Mouse (Mus musculus) liver, adult (tissue): ENCODE measurements around the gene Zbtb46.

Experiments used
- GATA4 ChIP-seq: IDR thresholded peaks from 2 replicates; pipeline ENCODE4 v1.6.1; 2014; ENCODE audit warnings: mild to moderate bottlenecking, low read length; ENCODE audit not compliant: insufficient replicate concordance

The Zbtb46 gene

GRCm38 (mm10) chr2:181436246-181436645 is 23.0 kb downstream of the Zbtb46 start:
- TF ChIP-seq GATA4, result no peak

DNA sequence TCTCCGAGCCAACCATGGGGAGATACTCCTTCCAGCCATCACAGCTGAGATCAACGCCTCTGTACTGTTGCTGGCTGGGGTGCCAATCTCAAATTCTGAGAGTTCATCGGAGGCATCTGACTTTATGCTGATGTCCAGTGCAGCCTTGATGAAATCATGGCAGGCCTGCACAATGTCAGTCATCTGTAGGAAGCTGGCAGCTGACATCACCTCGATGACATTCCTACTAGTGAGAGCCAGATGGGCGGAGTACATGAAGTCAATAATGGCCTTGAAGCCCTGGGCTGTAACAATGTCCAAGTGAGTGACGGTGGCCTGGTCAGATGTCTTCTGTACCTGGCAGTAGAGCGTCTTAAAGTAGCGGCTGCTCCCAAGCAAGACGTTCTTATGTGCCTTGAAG is 35.4 kb downstream of the Zbtb46 start:
- no peak for TF ChIP-seq GATA4

DNA sequence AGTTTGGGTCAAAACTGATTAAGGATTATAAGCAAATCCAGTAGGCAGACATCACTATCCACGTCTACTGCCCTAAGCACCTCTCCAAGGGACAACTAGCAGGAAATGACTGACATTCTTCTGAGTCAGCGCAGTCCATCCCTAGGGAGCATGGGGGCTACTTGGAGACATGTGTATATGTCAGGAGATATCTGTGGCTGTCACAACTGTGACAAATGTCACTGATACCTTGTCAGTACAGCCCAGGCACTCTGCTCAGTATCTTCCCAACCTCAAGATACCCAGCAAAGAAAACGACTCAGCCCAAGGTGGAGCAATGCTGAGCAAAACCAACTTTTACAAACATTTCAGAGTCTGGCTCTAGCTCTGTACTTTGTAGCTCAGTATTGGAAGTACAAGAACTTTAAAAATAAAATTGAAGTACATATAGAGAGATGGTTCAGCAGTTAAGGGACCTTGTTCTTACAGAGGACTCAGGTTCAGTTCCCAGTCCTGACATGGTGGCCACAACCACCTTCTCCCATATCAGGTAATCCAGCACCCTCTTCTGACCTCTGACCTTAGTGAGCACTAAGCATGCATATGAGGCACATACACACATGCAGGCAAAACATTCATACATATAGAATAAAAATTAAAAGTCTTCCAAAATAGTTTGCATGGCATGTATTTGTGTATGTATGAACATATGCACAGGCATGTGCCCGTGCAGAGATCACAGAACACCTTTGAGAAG is 38.2 kb downstream of the Zbtb46 start:
- peak; percentile 17; the same call in 1 of the 2 replicates for TF ChIP-seq GATA4

DNA sequence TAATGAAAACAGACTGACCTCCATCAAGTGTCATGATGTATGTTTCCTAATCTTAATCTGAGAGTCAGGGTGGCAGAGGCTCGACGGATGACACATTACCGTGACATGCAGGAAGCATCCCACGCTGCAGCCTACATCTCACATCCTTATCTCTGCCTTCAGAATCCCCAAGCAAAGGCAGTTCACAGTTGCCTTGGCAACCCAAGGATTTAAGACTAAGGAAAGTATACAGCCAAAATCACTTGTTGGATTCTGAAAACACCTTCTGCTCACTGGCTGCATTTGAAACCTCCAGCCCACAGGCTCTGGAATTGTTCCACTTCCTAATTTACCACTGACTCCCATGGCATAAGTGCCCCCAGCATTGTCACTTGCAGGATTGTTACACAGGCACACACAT is 38.8 kb downstream of the Zbtb46 start:
- TF ChIP-seq GATA4, result no peak

- no peak for TF ChIP-seq GATA4
Measured at GRCm38 (mm10) chr2:181419359-181419758, 39.9 kb downstream of the Zbtb46 start.

- no peak for TF ChIP-seq GATA4
Measured at GRCm38 (mm10) chr2:181415945-181416344, 43.3 kb downstream of the Zbtb46 start.

DNA sequence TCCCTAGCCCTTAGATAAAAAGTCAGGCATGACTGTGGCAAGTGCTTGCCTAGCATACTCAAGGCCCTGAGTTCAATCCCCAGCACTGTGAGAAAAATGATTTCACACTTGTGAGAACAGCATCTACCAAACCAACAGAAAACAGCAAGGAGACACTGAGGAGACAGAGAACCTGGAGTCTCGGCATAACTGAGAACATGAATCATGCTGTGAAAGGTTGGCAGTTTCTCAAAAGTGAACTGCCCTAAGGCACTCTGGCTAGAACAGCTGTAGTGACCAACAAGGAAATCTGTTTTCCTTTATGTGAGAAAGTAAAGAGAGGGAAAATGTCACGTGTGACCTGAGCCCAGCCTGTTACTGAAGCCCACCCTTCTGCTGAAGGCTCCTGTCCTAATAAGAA is 46.1 kb downstream of the Zbtb46 start:
- TF ChIP-seq GATA4, result no peak

GRCm38 (mm10) chr2:181410760-181411473 is 48.3 kb downstream of the Zbtb46 start:
- TF ChIP-seq GATA4, result no peak

- no peak for TF ChIP-seq GATA4
Measured at GRCm38 (mm10) chr2:181409643-181410042, 49.6 kb downstream of the Zbtb46 start.

DNA sequence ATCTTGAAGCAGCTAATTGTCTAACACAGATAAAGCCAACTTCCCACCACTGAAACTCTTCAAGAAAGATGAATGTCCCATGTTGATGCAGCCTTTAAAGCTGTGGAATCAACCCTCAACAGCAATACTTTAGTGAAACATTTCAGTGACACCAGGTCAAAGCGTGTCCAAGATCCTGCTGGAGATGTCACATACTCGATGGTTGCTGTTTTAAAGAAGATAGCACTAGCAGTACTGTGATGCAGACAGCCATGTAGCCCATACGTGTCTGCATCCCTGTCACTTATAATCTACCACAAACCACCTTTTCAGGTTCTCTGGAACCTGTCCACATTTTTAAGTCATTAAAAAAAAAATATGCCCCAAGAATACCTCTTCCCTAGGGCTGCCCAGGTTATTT is 55.5 kb downstream of the Zbtb46 start:
- no peak for TF ChIP-seq GATA4

DNA sequence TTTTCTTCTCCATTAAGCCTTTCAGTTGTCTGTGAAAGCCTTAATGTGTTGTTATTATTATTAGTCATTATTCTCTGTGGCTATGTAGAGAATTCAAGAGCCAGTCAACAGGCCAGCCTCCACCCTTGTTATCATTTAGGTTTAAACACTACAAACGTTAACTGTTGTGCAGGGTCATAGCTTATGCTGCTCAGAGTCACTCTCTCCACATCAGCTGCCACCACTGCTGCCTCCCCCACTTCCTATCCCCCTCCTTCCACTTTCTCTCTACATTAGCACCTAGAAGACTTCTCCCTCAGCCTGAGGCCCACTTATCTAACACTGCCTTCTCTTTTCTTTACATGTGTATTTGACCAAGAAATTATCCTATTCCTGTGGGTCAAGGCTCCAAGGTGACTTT is 57.7 kb downstream of the Zbtb46 start:
- TF ChIP-seq GATA4, result no peak

DNA sequence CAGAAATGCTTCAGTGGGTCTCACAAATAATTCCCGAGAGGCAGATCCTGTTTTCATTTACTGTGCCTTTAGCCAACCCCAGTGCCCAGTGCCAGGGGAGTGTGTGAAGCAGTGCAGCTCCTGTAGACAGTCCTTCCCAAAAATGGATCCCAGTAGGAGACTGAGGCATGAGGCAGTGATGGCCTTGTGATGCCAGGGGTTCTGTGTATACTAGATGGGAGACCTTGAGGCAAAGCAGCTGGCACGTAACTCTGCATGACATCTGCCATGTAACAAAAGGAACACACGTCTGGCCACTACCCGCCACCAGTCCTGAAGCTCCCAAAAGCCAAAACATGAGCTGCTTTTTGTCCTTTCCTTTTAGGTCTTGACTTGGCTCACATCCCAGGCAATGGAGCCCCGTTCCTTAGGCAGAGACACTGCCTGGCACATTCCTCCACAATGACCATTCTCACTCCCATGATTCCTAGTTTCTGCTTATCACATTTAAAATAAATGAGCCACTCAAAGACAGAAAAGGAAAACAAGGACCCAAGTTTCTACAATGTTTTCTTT is 61.9 kb downstream of the Zbtb46 start:
- no peak for TF ChIP-seq GATA4

GRCm38 (mm10) chr2:181394086-181394485 is 65.1 kb downstream of the Zbtb46 start:
- TF ChIP-seq GATA4, result no peak

- TF ChIP-seq GATA4, result no peak
Measured at GRCm38 (mm10) chr2:181392600-181393213, 66.5 kb downstream of the Zbtb46 start.

- TF ChIP-seq GATA4, result no peak
Measured at GRCm38 (mm10) chr2:181391541-181391940, 67.7 kb downstream of the Zbtb46 start.

DNA sequence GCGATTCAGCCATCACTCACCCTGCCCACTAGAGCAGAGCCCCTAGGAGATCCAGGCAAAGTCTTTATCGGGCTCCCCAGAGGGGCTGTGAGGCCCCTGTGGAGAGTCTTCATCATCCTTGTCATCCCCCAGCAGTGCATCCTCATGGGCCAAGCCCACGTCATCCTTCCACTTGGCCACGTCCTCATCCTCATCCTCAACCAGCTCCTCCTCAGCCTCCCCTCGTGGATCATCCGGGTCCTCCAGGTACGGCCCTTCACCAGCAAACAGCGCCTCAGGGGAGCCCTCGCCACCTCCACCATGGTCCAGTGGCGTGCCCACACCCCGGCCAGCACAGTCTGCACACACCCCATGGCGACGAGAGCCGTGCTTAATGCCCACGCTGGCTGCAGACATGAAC is 68.2 kb downstream of the Zbtb46 start:
- TF ChIP-seq GATA4, result no peak

- TF ChIP-seq GATA4, result no peak
Measured at GRCm38 (mm10) chr2:181390136-181390870, 68.9 kb downstream of the Zbtb46 start.
